Mouse (Mus musculus): Measurements from ENCODE around the gene Cacna1g. TPM values are rescaled to one million over a fixed set of nuclear protein-coding genes. Genes with fewer than 3 reads are reported as not detected.
A peak's percentile ranks its signal among the peaks of the same experiment; 100 is the strongest.

Cacna1g gene
- polyA plus RNA-seq, 1 experiment from 2014 or later: 10.3 TPM

DNA sequence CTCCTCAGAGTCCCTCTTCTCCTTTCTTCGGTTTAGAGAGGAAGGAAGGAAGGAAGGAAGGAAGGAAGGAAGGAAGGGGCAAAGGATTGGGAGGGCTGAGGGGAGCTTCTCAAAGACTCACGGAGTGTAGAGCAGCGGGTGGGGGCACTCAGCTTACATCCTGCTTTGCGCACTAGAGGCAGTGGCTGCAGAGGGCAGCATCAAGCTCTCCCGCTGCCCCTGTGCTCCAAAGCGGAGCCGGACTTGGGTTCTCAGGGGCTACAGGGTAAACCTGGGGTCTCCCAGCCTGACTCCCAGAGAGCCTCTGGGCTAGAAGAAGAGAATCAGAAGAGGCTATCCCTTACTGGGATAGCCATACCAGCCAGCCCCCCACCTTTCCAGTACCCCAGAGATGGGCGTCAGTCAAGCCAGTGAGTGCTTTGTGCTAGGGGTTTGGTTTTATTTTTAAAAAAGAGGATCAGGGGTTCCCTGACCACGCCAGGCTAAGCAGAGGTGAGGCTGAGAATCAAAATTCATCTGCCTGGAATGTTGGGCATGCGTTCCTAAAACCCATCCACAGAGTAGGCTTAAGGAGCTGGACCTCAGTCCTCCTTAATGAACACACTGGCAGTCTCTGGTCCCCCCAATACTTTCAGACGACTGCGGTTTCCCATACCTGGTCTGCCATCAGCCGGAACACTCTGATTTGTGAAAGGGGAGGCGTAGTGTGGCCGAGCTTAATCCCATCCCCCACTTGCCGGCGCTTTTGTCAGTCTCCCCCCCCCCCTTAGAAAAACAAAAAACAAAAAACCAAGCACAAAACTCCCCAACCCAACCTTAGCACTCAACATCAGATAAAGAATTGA is 2.0 kb downstream of the Cacna1g start:
- Histone ChIP-seq H3K4me3 (ENCODE audit: low read length) (peak overlapping the region; percentile 77), H3K9ac (replicated peaks; ENCODE audit: low read length) (peak overlapping the region; percentile 81), H3K4me2 (replicated peaks; ENCODE audit: low read depth, low read length) (peak overlapping the region; percentile 98), H3K4me1 (ENCODE audit: insufficient read depth, low read length) (peaks cover 84% of the 10 kb centered on the region), H3K27ac (ENCODE audit: low read length) (no peak overlapping the region; the same call in 1 of the 2 replicates), H3K9me3 (ENCODE audit: low read length) (no peaks in the 10 kb centered on the region), H3K27me3 (ENCODE audit: insufficient read depth, low read length) (peaks cover 22% of the 10 kb centered on the region; the same call in 1 of the 2 replicates), H3K36me3 (ENCODE audit: insufficient read depth, low read length) (no peaks in the 10 kb centered on the region)
- ATAC-seq (ENCODE audit: low FRiP score, low TSS enrichment): no peak
- WGBS: 6% methylated on average over 16 of the region's 17 CpGs

DNA sequence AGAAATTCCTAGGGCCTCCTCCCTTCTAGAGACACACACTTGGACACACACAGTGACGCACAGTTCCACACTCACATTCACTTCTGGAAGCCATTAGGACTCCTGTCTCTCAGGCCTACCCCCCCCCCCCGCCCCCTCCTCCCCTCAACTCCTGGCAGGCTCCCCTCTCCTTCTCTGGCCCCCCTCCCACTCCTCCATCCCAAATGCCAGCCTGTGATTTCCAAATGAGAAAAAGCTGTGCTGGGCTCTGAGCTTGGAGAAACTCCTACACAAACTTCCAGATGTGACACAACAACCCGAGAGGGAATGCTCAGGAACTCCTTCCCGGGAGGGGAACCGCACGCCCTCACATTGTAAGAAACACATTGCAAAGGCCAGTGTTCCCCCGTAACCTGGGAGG is 3.6 kb downstream of the Cacna1g start:
- Histone ChIP-seq H3K4me2 (replicated peaks; ENCODE audit: low read depth, low read length) (peak overlapping the region; percentile 98; the same call in 1 of the 2 replicates), H3K27me3 (ENCODE audit: insufficient read depth, low read length) (peaks cover 17% of the 10 kb centered on the region; the same call in 1 of the 2 replicates), H3K4me3 (ENCODE audit: low read length) (no peak overlapping the region), H3K36me3 (ENCODE audit: insufficient read depth, low read length) (no peaks in the 10 kb centered on the region), H3K9ac (replicated peaks; ENCODE audit: low read length) (0 out of 2 replicates have a peak overlapping the region, but pooled peaks have one; percentile 17), H3K27ac (ENCODE audit: low read length) (peak overlapping the region; percentile 48; the same call in 1 of the 2 replicates), H3K4me1 (ENCODE audit: insufficient read depth, low read length) (peaks cover 78% of the 10 kb centered on the region), H3K9me3 (ENCODE audit: low read length) (no peaks in the 10 kb centered on the region)
- no peak for ATAC-seq (ENCODE audit: low FRiP score, low TSS enrichment)
- WGBS: 35% methylated on average over 7 of the region's 7 CpGs

- no peaks in the 10 kb centered on the region for H3K9me3 ChIP-seq (ENCODE audit: low read length)
Observed at GRCm38 (mm10) chr11:94469136-94470064, 4.6 kb downstream of the Cacna1g start.

DNA sequence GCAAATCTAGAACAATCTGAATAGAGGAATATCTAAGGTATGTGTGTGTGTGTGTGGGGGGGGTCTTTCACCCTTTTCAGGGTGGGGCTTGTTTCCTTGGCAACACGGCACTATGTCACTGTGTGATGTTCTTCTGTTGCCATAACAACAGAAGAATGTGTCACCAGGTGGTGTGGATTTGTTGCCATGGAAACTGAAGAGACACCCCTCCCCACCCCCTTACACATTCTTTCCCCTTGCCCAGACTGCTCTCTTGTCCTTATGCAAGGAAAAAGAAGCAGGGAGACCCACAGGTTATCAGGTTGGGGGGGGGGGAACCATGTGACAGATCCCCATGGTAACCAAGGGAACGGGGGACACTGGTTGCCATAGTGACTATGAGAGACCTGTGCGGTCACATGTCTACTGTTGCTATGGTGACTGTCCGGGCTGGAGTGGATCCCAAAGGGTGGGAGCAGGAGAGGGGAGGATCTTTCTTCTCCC is 5.4 kb downstream of the Cacna1g start:
- H3K27me3 ChIP-seq (ENCODE audit: insufficient read depth, low read length): peaks cover 12% of the 10 kb centered on the region; the same call in 1 of the 2 replicates
- H3K4me1 ChIP-seq (ENCODE audit: insufficient read depth, low read length): peaks cover 72% of the 10 kb centered on the region
- WGBS: 29% methylated on average over 4 of the region's 4 CpGs
- no peaks in the 10 kb centered on the region for H3K36me3 ChIP-seq (ENCODE audit: insufficient read depth, low read length)
- H3K9ac ChIP-seq (replicated peaks; ENCODE audit: low read length): no peak overlapping the region
- H3K27ac ChIP-seq (ENCODE audit: low read length): no peak overlapping the region
- H3K4me3 ChIP-seq (ENCODE audit: low read length): no peak overlapping the region
- no peaks in the 10 kb centered on the region for H3K9me3 ChIP-seq (ENCODE audit: low read length)
- H3K4me2 ChIP-seq (replicated peaks; ENCODE audit: low read depth, low read length): no peak overlapping the region
- no peak for ATAC-seq (ENCODE audit: low FRiP score, low TSS enrichment)

More at GRCm38 (mm10) chr11:94469136-94470064, 4.6 kb downstream of the Cacna1g start:
- H3K36me3 ChIP-seq (ENCODE audit: insufficient read depth, low read length): no peaks in the 10 kb centered on the region
- peaks cover 76% of the 10 kb centered on the region for H3K4me1 ChIP-seq (ENCODE audit: insufficient read depth, low read length)
- WGBS: 48% methylated on average over 9 of the region's 9 CpGs
- no peak overlapping the region for H3K4me2 ChIP-seq (replicated peaks; ENCODE audit: low read depth, low read length)
- H3K4me3 ChIP-seq (ENCODE audit: low read length): no peak overlapping the region
- peak overlapping the region; percentile 15; the same call in 1 of the 2 replicates for H3K9ac ChIP-seq (replicated peaks; ENCODE audit: low read length)
- peaks cover 12% of the 10 kb centered on the region; the same call in 1 of the 2 replicates for H3K27me3 ChIP-seq (ENCODE audit: insufficient read depth, low read length)
- no peak for ATAC-seq (ENCODE audit: low FRiP score, low TSS enrichment)
- H3K27ac ChIP-seq (ENCODE audit: low read length): peak overlapping the region; percentile 9; the same call in 1 of the 2 replicates

DNA sequence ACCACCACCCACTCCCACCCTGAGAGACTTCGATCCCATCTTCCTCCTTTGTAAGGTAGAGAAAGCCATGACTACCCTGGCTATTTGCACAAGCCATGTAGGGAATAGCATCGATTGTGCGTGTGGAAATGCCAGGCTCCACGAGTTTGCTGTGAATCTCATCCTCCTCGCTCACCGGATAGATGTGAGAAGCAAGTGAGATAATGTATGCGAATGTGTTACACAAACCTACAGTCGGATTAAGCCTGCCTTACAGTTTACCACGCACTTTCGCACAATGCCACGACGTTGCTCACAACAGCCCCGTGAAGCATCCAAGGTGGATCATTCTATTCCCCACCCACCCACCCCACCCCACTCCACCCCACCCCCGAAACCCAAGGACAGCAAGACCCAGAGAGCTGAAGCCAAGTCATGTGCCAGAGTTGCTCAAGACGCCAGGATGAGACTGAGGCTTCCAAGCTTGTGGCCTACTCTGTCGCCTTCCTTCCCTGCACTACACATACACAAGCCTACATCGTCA is 7.6 kb downstream of the Cacna1g start:
- H3K9me3 ChIP-seq (ENCODE audit: low read length): no peaks in the 10 kb centered on the region
- peaks cover 58% of the 10 kb centered on the region for H3K4me1 ChIP-seq (ENCODE audit: insufficient read depth, low read length)
- H3K4me3 ChIP-seq (ENCODE audit: low read length): no peak overlapping the region
- H3K4me2 ChIP-seq (replicated peaks; ENCODE audit: low read depth, low read length): no peak overlapping the region
- WGBS: 91% methylated on average over 17 of the region's 17 CpGs
- H3K36me3 ChIP-seq (ENCODE audit: insufficient read depth, low read length): no peaks in the 10 kb centered on the region
- H3K27ac ChIP-seq (ENCODE audit: low read length): no peak overlapping the region
- H3K9ac ChIP-seq (replicated peaks; ENCODE audit: low read length): no peak overlapping the region
- H3K27me3 ChIP-seq (ENCODE audit: insufficient read depth, low read length): peaks cover 5% of the 10 kb centered on the region; the same call in 1 of the 2 replicates
- ATAC-seq (ENCODE audit: low FRiP score, low TSS enrichment): no peak

DNA sequence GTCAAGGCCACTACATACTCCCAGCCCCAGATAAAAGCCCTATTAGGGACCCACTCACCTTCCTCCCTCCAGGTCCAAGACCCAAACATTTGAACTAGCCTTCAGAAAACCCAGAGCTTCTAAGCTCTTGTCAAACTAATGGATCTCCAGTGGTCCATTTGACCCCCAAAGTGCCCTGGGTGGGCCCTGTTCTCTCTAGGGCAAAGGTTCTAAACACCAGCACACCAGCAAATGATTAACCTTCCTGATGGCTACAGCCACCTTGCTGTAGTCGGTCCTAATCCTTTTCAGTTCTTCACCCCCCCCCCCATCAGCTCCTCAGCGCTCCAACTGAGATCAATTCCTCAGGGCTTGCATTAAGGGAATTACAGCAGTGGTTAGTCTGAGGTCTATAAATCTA is 9.8 kb downstream of the Cacna1g start:
- Histone ChIP-seq H3K27me3 (ENCODE audit: insufficient read depth, low read length) (no peaks in the 10 kb centered on the region), H3K4me3 (ENCODE audit: low read length) (no peak overlapping the region), H3K9me3 (ENCODE audit: low read length) (no peaks in the 10 kb centered on the region), H3K27ac (ENCODE audit: low read length) (no peak overlapping the region), H3K4me2 (replicated peaks; ENCODE audit: low read depth, low read length) (no peak overlapping the region), H3K36me3 (ENCODE audit: insufficient read depth, low read length) (no peaks in the 10 kb centered on the region), H3K4me1 (ENCODE audit: insufficient read depth, low read length) (peaks cover 43% of the 10 kb centered on the region), H3K9ac (replicated peaks; ENCODE audit: low read length) (no peak overlapping the region)
- 18% methylated on average over 2 of the region's 2 CpGs for WGBS
- no peak for ATAC-seq (ENCODE audit: low FRiP score, low TSS enrichment)

- 57% methylated on average over 11 of the region's 11 CpGs for WGBS
- peak; percentile 75 for ATAC-seq (ENCODE audit: low FRiP score, low TSS enrichment)
- H3K9ac ChIP-seq (replicated peaks; ENCODE audit: low read length): no peak overlapping the region
- no peaks in the 10 kb centered on the region for H3K27me3 ChIP-seq (ENCODE audit: insufficient read depth, low read length)
- no peaks in the 10 kb centered on the region for H3K9me3 ChIP-seq (ENCODE audit: low read length)
- no peak overlapping the region for H3K4me2 ChIP-seq (replicated peaks; ENCODE audit: low read depth, low read length)
- peak overlapping the region; percentile 7; the same call in 1 of the 2 replicates for H3K27ac ChIP-seq (ENCODE audit: low read length)
- H3K4me3 ChIP-seq (ENCODE audit: low read length): no peak overlapping the region
- peaks cover 30% of the 10 kb centered on the region for H3K4me1 ChIP-seq (ENCODE audit: insufficient read depth, low read length)
- no peaks in the 10 kb centered on the region for H3K36me3 ChIP-seq (ENCODE audit: insufficient read depth, low read length)
Observed at GRCm38 (mm10) chr11:94461856-94462255, 12.1 kb downstream of the Cacna1g start.

DNA sequence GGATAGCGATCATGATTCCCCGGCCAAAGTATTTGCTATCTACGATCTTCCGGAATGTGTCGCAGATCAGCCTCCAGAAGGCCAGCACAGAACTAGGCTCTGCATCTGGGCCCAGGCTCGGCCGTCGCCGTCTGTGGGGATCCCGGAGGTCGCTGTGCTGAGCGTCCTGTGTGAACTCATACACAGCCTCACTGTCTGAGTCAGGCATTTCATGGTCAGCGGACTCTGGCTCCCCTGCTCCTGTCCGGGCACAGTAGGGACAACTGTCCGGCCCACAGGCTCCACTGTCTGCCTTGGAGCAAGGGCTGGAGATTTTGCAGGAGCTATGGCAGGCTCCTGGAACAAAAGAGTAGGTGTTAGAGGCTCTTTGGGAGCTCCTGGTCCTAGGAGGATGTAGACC is 17.0 kb downstream of the Cacna1g start:
- Histone ChIP-seq H3K9me3 (ENCODE audit: low read length) (no peaks in the 10 kb centered on the region), H3K27ac (ENCODE audit: low read length) (no peak overlapping the region), H3K27me3 (ENCODE audit: insufficient read depth, low read length) (no peaks in the 10 kb centered on the region), H3K4me2 (replicated peaks; ENCODE audit: low read depth, low read length) (no peak overlapping the region), H3K4me3 (ENCODE audit: low read length) (no peak overlapping the region), H3K4me1 (ENCODE audit: insufficient read depth, low read length) (peaks cover 31% of the 10 kb centered on the region), H3K9ac (replicated peaks; ENCODE audit: low read length) (no peak overlapping the region), H3K36me3 (ENCODE audit: insufficient read depth, low read length) (no peaks in the 10 kb centered on the region)
- whole genome bisulfite sequencing: 76% methylated on average over 15 of the region's 15 CpGs
- ATAC-seq (ENCODE audit: low FRiP score, low TSS enrichment): no peak

DNA sequence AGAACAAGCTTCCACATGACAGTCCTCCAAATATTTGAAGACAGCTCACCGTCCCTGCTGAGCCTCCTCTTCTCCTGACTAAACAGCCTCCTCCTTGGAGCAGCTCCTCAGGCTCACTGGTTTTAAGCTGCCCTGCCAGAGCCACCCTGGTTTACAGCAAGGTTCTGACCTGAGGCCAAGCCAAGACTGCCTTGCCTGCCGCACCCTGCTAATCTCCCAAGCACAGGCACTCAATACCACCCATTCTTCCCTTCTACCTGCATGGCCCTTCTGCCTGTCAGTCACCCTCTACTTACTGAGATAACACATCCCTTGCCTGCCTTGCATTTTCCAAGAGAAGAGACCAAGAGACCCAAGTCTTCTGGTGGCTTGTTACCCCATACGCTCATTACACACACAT is 17.7 kb downstream of the Cacna1g start:
- ATAC-seq (ENCODE audit: low FRiP score, low TSS enrichment): no peak
- Histone ChIP-seq H3K9me3 (ENCODE audit: low read length) (no peaks in the 10 kb centered on the region), H3K36me3 (ENCODE audit: insufficient read depth, low read length) (no peaks in the 10 kb centered on the region), H3K4me3 (ENCODE audit: low read length) (no peak overlapping the region), H3K27ac (ENCODE audit: low read length) (no peak overlapping the region), H3K9ac (replicated peaks; ENCODE audit: low read length) (no peak overlapping the region), H3K4me1 (ENCODE audit: insufficient read depth, low read length) (peaks cover 30% of the 10 kb centered on the region), H3K27me3 (ENCODE audit: insufficient read depth, low read length) (no peaks in the 10 kb centered on the region), H3K4me2 (replicated peaks; ENCODE audit: low read depth, low read length) (no peak overlapping the region)
- WGBS: 85% methylated on average over 3 of the region's 3 CpGs

Measured in kidney, embryonic 16.5 days (tissue).